Mouse (Mus musculus) heart, embryonic 15.5 days (tissue): Measurements from ENCODE around the gene Ankrd39. TPM values are rescaled to one million over a fixed set of nuclear protein-coding genes. Genes with fewer than 3 reads are reported as not detected.

Experiments used
- ATAC-seq: fragments of 200-750 bp; cut with Nextera tagmentation; replicated peaks from 2 replicates; pipeline ENCODE4 v1.8.0; 2017; ENCODE audit warnings: low read depth, moderate TSS enrichment; ENCODE audit not compliant: insufficient number of reproducible peaks, insufficient read depth, low FRiP score
- H3K27ac ChIP-seq: fragments of 300-500 bp; sonication (generic); 2 replicates; pipeline ENCODE4 v1.5.1; 2015; ENCODE audit warnings: mild to moderate bottlenecking, inconsistent platforms
- H3K27me3 ChIP-seq: fragments of 300-500 bp; sonication (generic); 2 replicates; pipeline ENCODE4 v1.6.1; 2015; ENCODE audit warnings: inconsistent platforms
- H3K36me3 ChIP-seq: fragments of 300-500 bp; sonication (generic); 2 replicates; pipeline ENCODE4 v1.6.1; 2015; ENCODE audit warnings: mild to moderate bottlenecking, inconsistent platforms
- H3K4me1 ChIP-seq: fragments of 300-500 bp; sonication (generic); replicated peaks from 2 replicates; pipeline ENCODE4 v1.6.1; 2015; ENCODE audit warnings: inconsistent platforms
- H3K4me2 ChIP-seq: fragments of 300-500 bp; sonication (generic); 2 replicates; pipeline ENCODE4 v1.6.1; 2015; ENCODE audit warnings: inconsistent platforms, mild to moderate bottlenecking, moderate library complexity
- H3K4me3 ChIP-seq: fragments of 300-500 bp; sonication (generic); 2 replicates; pipeline ENCODE4 v1.5.1; 2015; ENCODE audit warnings: mild to moderate bottlenecking, inconsistent platforms
- H3K9ac ChIP-seq: fragments of 300-500 bp; sonication (generic); 2 replicates; pipeline ENCODE4 v1.6.1; 2015; ENCODE audit warnings: mild to moderate bottlenecking, inconsistent platforms
- H3K9me3 ChIP-seq: fragments of 300-500 bp; sonication (generic); replicated peaks from 2 replicates; pipeline ENCODE4 v1.6.1; 2016; ENCODE audit warnings: inconsistent platforms
- WGBS: fragments of 180-500 bp; shearing (Covaris S2); methylation state at CpG from one replicate; pipeline ENCODE4 v1.1.7; 2015; ENCODE audit warnings: mixed read lengths; 5-methylcytosine and 5-hydroxymethylcytosine counted together
- polyA plus RNA-seq: library from polyadenylated mRNA; unstranded; fragments of >200 nt; fragmentation: Nextera tagmentation; extraction: Ambion mirVana; gene quantifications from 2 replicates; pipeline ENCODE4 v1.2.1, GENCODE M21; 2015

Gene Ankrd39
- polyA plus RNA-seq = 27.3 and 30.4 TPM in 2 replicates

- H3K4me1 ChIP-seq = peaks cover 42% of the 10 kb centered on the region
- H3K9me3 ChIP-seq = no peaks in the 10 kb centered on the region
- peak; percentile 98 for ATAC-seq
- peak within 1 kb of the TSS; percentile 69 for H3K9ac ChIP-seq
- H3K4me3 ChIP-seq = peak within 1 kb of the TSS; percentile 69
- under 1% methylated on average over 43 of the region's 43 CpGs for WGBS
- H3K36me3 ChIP-seq = peaks cover 37% of the 10 kb centered on the region
- no peaks in the 10 kb centered on the region for H3K27me3 ChIP-seq
- H3K4me2 ChIP-seq = peak within 1 kb of the TSS; percentile 74
- H3K27ac ChIP-seq = peak within 1 kb of the TSS; percentile 73
Measured at GRCm38 (mm10) chr1:36546888-36547471, at the start of gene Ankrd39. TSS of gene Ankrd39 (minus strand) at chr1:36547445.

GRCm38 (mm10) chr1:36596114-36596513 lies 48.9 kb upstream of the Ankrd39 start:
- H3K27me3 ChIP-seq = no peaks in the 10 kb centered on the region

GRCm38 (mm10) chr1:36595167-36595931 lies 48.1 kb upstream of the Ankrd39 start:
- Histone ChIP-seq H3K27me3 (no peaks in the 10 kb centered on the region), H3K9ac (no peak overlapping the region), H3K4me2 (no peak overlapping the region), H3K27ac (peak overlapping the region; percentile 85), H3K9me3 (no peaks in the 10 kb centered on the region), H3K4me3 (no peak overlapping the region), H3K4me1 (peaks cover 39% of the 10 kb centered on the region), H3K36me3 (no peaks in the 10 kb centered on the region)
- ATAC-seq = no peak
- WGBS = 41% methylated on average over 10 of the region's 10 CpGs

More at GRCm38 (mm10) chr1:36596114-36596513, 48.9 kb upstream of the Ankrd39 start:
- Histone ChIP-seq H3K9ac (no peak overlapping the region; the same call in 1 of the 2 replicates), H3K9me3 (no peaks in the 10 kb centered on the region), H3K4me1 (peaks cover 31% of the 10 kb centered on the region), H3K4me3 (peak overlapping the region; percentile 24; the same call in 1 of the 2 replicates), H3K4me2 (peak overlapping the region; percentile 42; the same call in 1 of the 2 replicates), H3K27ac (peak overlapping the region; percentile 85), H3K36me3 (no peaks in the 10 kb centered on the region)
- peak; percentile 82 for ATAC-seq
- 38% methylated on average over 4 of the region's 4 CpGs for WGBS

- Histone ChIP-seq H3K4me2 (no peak overlapping the region), H3K27ac (no peak overlapping the region), H3K9ac (no peak overlapping the region), H3K4me1 (peaks cover 59% of the 10 kb centered on the region), H3K36me3 (no peaks in the 10 kb centered on the region), H3K4me3 (no peak overlapping the region), H3K27me3 (no peaks in the 10 kb centered on the region), H3K9me3 (no peaks in the 10 kb centered on the region)
- ATAC-seq = no peak
- WGBS = 56% methylated on average over 1 of the region's 1 CpGs
Measured at GRCm38 (mm10) chr1:36593099-36593498, 45.9 kb upstream of the Ankrd39 start.

- Histone ChIP-seq H3K4me3 (no peak overlapping the region), H3K27me3 (no peaks in the 10 kb centered on the region), H3K27ac (no peak overlapping the region), H3K9ac (no peak overlapping the region), H3K9me3 (no peaks in the 10 kb centered on the region), H3K4me2 (no peak overlapping the region), H3K36me3 (no peaks in the 10 kb centered on the region), H3K4me1 (peaks cover 59% of the 10 kb centered on the region)
- no peak for ATAC-seq
- 35% methylated on average over 2 of the region's 2 CpGs for WGBS
Measured at GRCm38 (mm10) chr1:36591408-36591807, 44.2 kb upstream of the Ankrd39 start.

GRCm38 (mm10) chr1:36590664-36591063 lies 43.4 kb upstream of the Ankrd39 start:
- 72% methylated on average over 9 of the region's 9 CpGs for WGBS
- Histone ChIP-seq H3K4me3 (no peak overlapping the region), H3K9me3 (no peaks in the 10 kb centered on the region), H3K4me1 (peaks cover 52% of the 10 kb centered on the region), H3K4me2 (no peak overlapping the region), H3K27me3 (no peaks in the 10 kb centered on the region), H3K36me3 (no peaks in the 10 kb centered on the region), H3K9ac (no peak overlapping the region), H3K27ac (peak overlapping the region; percentile 12; the same call in 1 of the 2 replicates)
- no peak for ATAC-seq

- Histone ChIP-seq H3K9me3 (no peaks in the 10 kb centered on the region), H3K27ac (peak overlapping the region; percentile 66), H3K4me1 (peaks cover 48% of the 10 kb centered on the region), H3K4me3 (no peak overlapping the region), H3K27me3 (no peaks in the 10 kb centered on the region), H3K9ac (no peak overlapping the region), H3K4me2 (no peak overlapping the region), H3K36me3 (no peaks in the 10 kb centered on the region)
- WGBS = 22% methylated on average over 6 of the region's 6 CpGs
- ATAC-seq = peak; percentile 76
Measured at GRCm38 (mm10) chr1:36589486-36589885, 42.2 kb upstream of the Ankrd39 start.

GRCm38 (mm10) chr1:36588476-36589450 lies 41.5 kb upstream of the Ankrd39 start:
- H3K27ac ChIP-seq = peak overlapping the region; percentile 66
- 0 out of 2 replicates have a peak, but pooled peaks have one; percentile 34 for ATAC-seq
- no peak overlapping the region for H3K4me3 ChIP-seq
- no peaks in the 10 kb centered on the region for H3K9me3 ChIP-seq
- peaks cover 56% of the 10 kb centered on the region for H3K4me1 ChIP-seq
- 55% methylated on average over 13 of the region's 13 CpGs for WGBS
- no peak overlapping the region for H3K9ac ChIP-seq
- H3K4me2 ChIP-seq = no peak overlapping the region
- H3K27me3 ChIP-seq = no peaks in the 10 kb centered on the region
- H3K36me3 ChIP-seq = no peaks in the 10 kb centered on the region

GRCm38 (mm10) chr1:36587860-36588259 lies 40.6 kb upstream of the Ankrd39 start:
- H3K9ac ChIP-seq = no peak overlapping the region
- peaks cover 62% of the 10 kb centered on the region for H3K4me1 ChIP-seq
- H3K27me3 ChIP-seq = no peaks in the 10 kb centered on the region
- no peaks in the 10 kb centered on the region for H3K36me3 ChIP-seq
- 91% methylated on average over 6 of the region's 6 CpGs for WGBS
- no peak overlapping the region for H3K4me2 ChIP-seq
- H3K27ac ChIP-seq = no peak overlapping the region; the same call in 1 of the 2 replicates
- no peak overlapping the region for H3K4me3 ChIP-seq
- ATAC-seq = no peak
- H3K9me3 ChIP-seq = no peaks in the 10 kb centered on the region

- no peak for ATAC-seq
- Histone ChIP-seq H3K9ac (no peak overlapping the region), H3K4me1 (peaks cover 58% of the 10 kb centered on the region), H3K27ac (no peak overlapping the region), H3K4me2 (no peak overlapping the region), H3K4me3 (no peak overlapping the region), H3K9me3 (no peaks in the 10 kb centered on the region), H3K27me3 (no peaks in the 10 kb centered on the region), H3K36me3 (no peaks in the 10 kb centered on the region)
- WGBS = 57% methylated on average over 4 of the region's 4 CpGs
Measured at GRCm38 (mm10) chr1:36586288-36586687, 39.0 kb upstream of the Ankrd39 start.
